Mouse (Mus musculus) left cerebral cortex, postnatal 25 days (tissue): ENCODE measurements around the gene Xpnpep3. TPM values are rescaled to one million over a fixed set of nuclear protein-coding genes. Genes with fewer than 3 reads are reported as not detected.

Experiments
- DNase-seq, 2 experiments: peaks; one replicate each; pipeline ENCODE4 v3.0.0; 2022; ENCODE audit warnings: low spot score in 2 of 2, mixed read lengths in 1 of 2
- intact Hi-C: fragments of 180-260 bp; cut with DNase I; formaldehyde crosslinking; loops from one replicate; pipeline ENCODE4 v1.15.1; 2025
- total RNA-seq, 2 experiments: library from RNA; stranded (reverse); gene quantifications; 2 replicates each; pipeline ENCODE4 v1.2.3; 2021

Gene Xpnpep3
- total RNA-seq = 10 to 100 TPM; 13.2 to 14.9 TPM

DNA sequence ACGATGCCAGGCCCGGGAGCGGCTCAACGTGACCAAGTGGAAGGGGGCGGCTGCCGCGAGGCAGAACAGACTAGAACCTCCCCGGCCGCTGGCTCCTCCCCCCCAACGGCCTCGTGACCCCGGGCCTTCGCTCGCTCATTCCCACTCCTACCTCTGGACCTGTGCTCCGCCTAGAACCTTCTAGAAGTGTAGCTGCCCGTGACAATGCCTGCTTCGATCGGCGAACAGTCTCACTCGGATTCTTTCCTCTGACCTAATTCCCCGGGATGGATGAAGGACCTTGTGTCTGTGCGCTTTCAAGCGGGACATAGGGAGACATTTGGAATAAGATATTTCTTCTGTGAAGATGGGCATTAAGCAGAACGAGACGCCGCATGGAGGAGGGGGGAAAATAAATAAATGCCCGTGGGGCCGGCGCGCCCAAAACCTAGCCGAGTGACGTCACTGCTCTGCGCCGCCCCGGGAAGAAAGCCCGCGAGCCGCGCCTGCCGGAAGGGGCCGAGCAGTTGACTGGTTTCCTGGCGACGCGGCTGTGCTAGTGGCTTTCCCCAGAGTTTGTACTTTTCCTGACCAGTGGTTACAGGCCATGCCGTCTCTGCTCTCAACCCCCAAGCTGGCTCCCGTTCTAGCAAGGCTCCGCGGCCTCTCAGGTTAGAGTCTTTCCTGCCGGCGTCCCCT, at the start of gene Xpnpep3, which contains the start of gene St13:
Xpnpep3 (plus strand) TSS at position 501 of the 678 bp plus-strand sequence.
St13 (minus strand) TSS at position 440 of the 678 bp plus-strand sequence.
- DNase-seq = peak; percentile 97 to 98
- intact Hi-C loops = loop anchor here (1.0 kb wide), 1 partner anchor 186 kb away; the partner anchor contains the start of gene Ep300

DNA sequence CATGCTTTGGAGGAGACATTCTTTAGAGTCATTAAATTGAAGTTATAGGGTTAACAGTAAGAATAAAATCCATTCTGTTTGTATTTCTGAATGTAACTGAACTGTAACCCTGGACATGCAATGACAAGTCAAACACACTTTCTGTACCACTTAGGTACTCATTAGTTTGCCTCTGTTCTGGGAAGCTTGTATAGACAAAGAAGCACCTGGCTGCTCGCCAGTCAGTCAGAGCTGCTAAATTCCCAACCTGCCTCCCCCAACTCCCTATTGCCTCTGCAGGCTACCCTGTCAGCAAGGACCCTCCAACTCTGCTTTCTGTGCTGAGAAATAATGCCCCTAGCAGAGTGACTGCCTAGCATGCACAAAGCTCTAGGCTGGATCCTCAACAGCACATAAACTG, 49.5 kb upstream of the Xpnpep3 start:
- DNase-seq = no peak
- intact Hi-C loops = no loop called here

GRCm38 (mm10) chr15:81352638-81353037, 47.3 kb upstream of the Xpnpep3 start:
- intact Hi-C loops = no loop called here

DNA sequence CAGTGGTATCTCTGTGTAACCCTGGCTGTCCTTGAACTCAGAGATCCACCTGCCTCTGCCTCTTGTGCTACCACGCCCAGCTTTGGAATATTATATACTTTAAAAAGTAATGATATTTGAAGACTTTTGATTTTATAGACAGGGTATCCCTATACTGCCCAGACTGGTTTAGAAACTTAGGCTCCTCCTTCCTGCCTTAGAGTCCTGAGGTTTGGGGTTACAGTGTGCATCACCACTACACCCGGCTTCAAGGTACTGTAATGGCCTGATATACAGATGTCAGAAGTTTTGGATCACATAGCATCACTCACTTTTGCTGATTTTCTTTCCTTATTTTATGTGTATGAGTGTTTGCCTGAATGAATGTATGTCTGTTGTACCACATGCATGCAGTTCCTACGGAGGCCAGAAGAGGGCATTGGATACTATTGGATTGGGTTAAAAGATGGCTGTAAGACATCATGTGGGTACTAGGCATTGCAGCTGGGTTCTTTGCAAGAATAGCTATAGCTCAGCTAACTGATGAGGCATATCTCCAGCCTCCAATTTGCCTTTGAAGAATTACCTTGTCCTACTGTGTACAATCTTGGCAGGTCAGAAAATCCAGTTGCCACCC, 44.7 kb upstream of the Xpnpep3 start:
- no peak for DNase-seq
- intact Hi-C loops = no loop called here

More at GRCm38 (mm10) chr15:81352638-81353037, 47.3 kb upstream of the Xpnpep3 start:
- no peak for DNase-seq

- intact Hi-C loops = no loop called here
- no peak for DNase-seq
Measured at GRCm38 (mm10) chr15:81356946-81357345, 43.0 kb upstream of the Xpnpep3 start.

DNA sequence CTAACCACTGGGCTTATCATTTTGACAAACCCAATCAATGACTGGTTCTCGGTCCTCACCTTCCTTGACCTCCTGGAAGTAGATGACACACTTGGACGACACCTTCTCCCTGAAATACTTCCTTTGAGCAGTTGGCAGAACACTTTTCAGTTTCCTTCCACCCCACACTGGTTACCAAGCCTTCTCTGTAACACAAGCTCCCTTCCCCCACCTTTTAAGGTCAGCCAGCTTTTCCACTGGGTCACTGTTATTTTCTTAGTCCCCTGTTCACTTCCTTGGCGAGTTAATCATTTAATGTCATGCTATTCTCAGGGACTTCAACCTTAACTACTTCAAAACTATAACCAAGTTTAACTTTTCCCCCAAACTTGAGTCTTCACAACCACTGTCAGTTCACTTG, 41.0 kb upstream of the Xpnpep3 start:
- no peak for DNase-seq
- intact Hi-C loops = no loop called here

DNA sequence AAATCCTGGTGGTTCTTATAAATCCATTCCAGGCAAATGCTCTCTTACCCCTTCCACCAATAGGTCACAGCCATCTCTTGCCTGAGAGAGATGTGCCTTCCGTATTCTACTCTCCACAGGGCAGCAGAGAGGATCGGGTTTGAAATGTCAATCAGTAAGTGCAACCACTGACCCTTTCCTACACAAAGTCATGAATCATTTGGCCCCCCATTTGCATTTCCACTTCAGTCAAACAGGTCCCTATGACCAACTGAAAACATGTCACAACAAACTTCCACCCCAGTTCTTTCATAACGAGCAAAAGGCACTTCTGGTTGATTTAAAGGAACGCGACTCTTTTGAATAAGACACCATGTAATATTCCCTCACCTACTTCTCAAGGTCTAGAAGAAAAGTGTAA, 40.5 kb upstream of the Xpnpep3 start:
- no peak for DNase-seq
- intact Hi-C loops = no loop called here

DNA sequence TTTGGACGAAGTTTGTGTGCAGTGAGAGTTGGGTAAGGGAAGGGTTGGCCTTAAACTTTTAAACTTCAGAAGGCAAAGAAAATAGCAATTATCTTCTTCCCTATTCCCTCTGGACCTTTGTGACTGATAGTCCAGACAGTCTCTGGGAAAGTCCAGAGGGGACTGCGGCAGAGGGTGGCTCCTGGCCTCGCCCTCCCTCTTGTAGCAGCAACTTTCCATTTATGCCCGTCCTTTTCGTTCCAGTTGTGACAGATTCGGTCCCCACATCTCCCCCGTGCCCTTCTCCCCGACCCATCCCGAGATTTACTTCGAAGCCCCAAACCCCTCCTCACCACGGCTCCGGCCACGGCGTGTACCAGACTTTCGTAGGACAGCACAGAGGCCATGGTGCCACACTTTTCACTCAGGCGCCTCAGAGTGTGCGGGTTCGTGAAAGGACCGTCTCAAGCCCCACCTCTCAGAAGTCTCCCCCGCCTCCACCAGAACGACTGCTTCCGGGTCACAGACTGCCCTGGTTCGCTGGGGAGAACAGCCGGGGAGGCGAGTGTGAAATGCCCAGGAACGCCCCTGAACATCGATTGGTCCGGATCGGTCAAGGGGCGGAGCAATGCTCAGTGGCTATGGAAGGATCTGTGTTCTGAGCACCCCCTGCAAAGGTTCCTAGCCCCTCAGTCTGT, 39.5 kb upstream of the Xpnpep3 start, which contains the start of gene Slc25a17:
Slc25a17 (minus strand) TSS at position 468 of the 677 bp plus-strand sequence.
- intact Hi-C loops = no loop called here
- DNase-seq = peak; percentile 89 to 96

GRCm38 (mm10) chr15:81361022-81361404, 38.9 kb upstream of the Xpnpep3 start:
- DNase-seq = no peak
- intact Hi-C loops = no loop called here

DNA sequence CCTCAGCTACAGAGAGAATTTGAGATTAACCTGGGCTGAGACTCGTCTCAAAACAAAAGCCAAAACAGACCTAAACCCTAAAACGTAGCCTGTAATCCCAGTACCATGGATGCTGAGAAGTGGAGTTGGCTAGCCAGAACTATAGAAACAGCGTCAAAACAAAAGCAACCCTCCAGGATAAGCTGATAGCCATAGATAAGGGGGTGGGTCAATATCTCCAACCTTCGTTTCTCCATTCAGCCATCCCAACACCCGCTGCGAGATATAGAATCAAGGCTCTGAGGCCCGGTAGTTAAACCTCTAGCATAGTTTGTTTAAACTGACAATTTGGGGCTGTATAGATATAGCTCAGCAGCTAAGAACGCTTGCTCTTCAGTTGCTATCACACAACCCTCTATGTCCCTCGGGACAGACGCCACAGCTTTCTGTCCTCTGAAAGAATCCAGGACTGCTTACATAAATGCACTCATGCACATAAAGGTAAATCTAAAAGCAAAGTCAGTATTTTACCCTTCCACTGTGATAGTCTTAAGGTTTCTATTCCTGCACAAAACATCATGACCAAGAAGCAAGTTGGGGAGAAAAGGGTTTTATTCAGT, 38.4 kb upstream of the Xpnpep3 start:
- DNase-seq = no peak
- intact Hi-C loops = no loop called here

DNA sequence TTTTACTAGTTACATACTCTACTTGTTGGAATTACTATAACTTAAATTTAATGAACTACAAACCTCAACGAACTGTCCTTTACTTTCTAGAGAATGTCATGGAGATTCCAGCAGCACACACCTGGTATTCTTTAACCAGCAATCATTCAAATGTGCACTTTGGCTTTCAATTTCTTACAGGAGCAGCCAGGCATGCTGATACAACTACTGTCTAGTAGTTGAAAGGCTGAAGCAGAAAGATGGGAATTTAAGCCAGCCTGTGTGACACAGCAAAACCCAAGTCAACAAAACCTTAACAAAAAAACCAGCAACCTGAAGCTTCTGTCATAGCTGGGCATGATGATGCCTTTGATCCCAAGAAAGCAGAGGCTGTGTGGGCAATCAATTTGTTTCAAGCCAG, 37.4 kb upstream of the Xpnpep3 start:
- intact Hi-C loops = no loop called here
- no peak for DNase-seq

GRCm38 (mm10) chr15:81364271-81364670, 35.7 kb upstream of the Xpnpep3 start:
- no peak for DNase-seq
- intact Hi-C loops = no loop called here

DNA sequence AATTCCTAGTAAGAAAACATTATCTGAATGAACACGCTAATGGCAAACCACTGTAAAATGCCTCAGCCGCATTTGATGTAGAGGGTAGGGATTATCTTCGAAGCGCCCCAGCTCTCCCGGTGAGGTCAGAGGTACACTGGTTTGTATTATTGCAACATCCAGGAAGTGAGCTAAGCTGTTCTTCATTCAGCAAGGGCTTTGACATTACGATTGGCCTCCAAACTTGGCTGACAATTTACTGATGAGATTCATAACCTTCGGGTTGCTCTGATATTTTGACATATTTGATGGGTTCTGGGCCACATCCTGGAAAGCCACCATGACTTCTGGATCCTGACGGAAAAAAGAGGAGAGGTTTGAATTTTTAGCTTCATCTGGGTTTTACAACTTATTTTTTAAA, 34.7 kb upstream of the Xpnpep3 start:
- intact Hi-C loops = loop anchor here (5.0 kb wide), 1 partner anchor 252 kb away; no protein-coding TSS in a partner anchor
- DNase-seq = no peak

DNA sequence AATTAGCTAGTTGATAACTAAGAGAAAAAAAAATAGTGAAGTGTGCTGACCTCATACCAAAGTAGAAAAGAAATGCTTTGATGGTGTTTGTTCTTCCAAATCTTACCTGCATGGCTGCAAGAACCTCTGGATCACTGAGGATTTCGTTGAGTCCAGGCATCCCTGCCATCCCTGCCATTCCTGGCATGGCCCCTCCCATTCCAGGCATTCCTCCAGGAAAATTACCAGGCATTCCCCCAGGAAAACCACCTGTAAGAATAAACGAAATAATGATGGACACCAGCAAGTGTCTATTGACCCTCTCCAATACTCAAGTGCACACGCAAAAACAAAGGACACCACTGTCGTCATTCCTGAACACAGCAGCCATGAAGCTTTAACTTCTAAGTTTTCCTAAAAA, 33.7 kb upstream of the Xpnpep3 start:
- intact Hi-C loops = loop anchor here (5.0 kb wide), 1 partner anchor 251 kb away; no protein-coding TSS in a partner anchor
- DNase-seq = no peak

- DNase-seq = no peak
- intact Hi-C loops = loop anchor here (5.0 kb wide), 1 partner anchor 249 kb away; no protein-coding TSS in a partner anchor
Measured at GRCm38 (mm10) chr15:81368601-81369000, 31.3 kb upstream of the Xpnpep3 start.

DNA sequence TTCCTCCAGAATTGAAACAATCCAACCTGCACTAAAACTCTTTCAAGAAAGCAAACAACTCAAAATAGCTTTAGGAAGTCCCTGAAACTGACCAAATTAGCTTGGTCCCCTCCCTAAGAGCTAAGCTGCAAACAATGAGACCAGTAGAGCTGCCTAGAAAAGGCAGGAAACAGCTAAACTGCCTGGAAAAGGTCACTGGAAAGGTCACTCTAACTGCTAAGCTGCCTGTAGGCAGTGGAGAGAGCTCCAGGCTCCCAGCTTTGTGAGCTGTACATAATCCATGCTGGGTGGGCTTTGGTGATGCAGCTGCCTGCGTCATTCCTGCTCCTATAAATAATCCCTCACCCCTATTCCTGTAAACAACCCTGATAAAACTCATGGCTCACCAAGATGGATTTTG, 29.6 kb upstream of the Xpnpep3 start:
- DNase-seq = no peak
- intact Hi-C loops = no loop called here

DNA sequence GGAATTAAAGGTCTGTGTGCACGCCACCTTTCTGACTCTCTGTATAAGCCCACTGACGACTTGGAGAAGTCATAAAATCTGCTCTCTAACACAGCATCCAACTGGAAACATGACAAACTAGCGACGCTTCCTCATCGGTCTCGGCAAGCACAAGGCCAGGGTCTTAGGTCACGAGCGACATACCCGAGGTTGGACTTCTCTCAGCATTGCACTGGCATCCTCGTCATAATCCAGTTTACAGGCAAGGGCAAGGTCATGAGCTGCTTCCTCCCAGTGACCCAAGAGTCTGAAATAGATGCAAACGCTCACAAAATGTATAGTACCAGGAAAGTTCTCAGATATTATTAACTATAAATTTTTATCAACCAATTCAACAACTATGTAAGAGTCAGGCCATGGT, 25.3 kb upstream of the Xpnpep3 start:
- no peak for DNase-seq
- intact Hi-C loops = no loop called here

DNA sequence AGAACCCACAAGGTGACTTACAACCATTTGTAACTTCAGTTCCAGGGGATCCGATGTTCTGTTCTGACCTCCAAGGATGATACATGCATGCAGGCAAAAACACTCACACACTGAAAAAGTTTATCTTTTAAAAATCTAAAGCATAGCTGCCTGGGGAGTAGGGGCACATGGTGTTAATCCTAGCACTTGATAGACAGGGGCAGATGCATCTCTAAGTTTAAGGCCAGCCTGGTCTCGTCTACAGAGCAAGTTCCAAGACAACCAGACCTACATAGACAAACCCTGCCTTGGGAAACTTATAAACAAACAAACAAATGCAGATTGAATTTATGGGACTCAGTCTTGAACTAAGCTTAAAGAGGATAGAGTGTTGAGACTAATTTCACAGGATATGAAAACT, 21.1 kb upstream of the Xpnpep3 start:
- no peak for DNase-seq
- intact Hi-C loops = no loop called here

DNA sequence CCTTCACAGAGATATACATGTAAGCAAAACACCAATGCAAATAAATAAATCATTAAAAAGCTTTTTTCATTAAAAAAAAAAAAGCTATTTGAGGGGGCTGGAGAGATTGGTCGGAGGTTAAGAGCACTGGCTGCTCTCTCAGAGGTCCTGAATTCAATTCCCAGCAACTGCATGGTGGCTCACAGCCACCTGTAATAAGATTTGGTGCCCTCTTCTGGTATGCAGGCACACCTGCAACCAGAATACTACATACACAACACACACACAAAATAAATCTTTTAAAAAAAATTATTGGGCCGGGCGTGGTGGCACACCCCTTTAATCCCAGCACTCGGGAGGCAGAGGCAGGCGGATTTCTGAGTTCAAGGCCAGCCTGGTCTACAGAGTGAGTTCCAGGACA, 13.6 kb upstream of the Xpnpep3 start:
- DNase-seq = no peak
- intact Hi-C loops = no loop called here

- DNase-seq = peak; percentile 9 to 77
- intact Hi-C loops = no loop called here
Measured at GRCm38 (mm10) chr15:81392997-81393396, 6.9 kb upstream of the Xpnpep3 start.
